Mouse (Mus musculus) lung, postnatal 36 days (tissue): Measurements from ENCODE around the gene Clec2i.
"Not testable (repeated sequence)": the region's sequence is repeated elsewhere in the genome, so short reads cannot be mapped to it uniquely, and the experiment has no call there.

Experiments
- DNase-seq: peaks from one replicate; pipeline ENCODE4 v3.0.0; 2022; ENCODE audit warnings: mixed read lengths

Clec2i gene

DNA sequence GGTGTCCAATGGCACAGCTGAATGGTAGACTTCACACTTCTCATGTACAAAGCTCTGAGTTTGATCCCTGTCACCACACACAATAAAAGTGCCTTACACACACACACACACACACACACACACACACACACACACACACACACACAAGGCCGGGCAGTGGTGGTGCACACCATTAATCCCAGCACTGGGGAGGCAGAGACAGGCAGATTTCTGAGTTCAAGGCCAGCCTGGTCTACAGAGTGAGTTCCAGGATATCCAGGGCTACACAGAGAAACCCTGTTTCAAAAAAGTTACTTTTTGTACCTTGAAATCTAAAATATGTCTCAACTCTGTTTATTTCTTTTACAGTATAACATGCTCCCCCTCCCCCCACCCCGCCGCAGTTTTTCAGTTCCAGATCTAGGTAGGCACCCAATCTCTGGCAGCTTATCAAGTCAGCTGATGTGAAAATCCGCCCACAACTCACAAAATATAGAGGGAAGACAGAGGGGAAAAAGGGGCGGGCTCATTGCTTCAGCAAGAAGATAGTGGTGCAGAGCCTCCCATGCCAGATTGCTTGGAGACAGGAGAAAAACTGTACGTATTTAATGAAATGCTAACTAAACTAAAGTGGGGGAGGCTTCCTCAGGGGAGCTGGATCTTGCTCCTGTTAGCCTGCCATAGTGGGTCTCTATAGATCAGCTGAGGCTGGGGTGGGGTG lies at the start of gene Clec2i:
Clec2i (plus strand) TSS at position 498 of the 700 bp plus-strand sequence.
- DNase-seq = peak; percentile 67

DNA sequence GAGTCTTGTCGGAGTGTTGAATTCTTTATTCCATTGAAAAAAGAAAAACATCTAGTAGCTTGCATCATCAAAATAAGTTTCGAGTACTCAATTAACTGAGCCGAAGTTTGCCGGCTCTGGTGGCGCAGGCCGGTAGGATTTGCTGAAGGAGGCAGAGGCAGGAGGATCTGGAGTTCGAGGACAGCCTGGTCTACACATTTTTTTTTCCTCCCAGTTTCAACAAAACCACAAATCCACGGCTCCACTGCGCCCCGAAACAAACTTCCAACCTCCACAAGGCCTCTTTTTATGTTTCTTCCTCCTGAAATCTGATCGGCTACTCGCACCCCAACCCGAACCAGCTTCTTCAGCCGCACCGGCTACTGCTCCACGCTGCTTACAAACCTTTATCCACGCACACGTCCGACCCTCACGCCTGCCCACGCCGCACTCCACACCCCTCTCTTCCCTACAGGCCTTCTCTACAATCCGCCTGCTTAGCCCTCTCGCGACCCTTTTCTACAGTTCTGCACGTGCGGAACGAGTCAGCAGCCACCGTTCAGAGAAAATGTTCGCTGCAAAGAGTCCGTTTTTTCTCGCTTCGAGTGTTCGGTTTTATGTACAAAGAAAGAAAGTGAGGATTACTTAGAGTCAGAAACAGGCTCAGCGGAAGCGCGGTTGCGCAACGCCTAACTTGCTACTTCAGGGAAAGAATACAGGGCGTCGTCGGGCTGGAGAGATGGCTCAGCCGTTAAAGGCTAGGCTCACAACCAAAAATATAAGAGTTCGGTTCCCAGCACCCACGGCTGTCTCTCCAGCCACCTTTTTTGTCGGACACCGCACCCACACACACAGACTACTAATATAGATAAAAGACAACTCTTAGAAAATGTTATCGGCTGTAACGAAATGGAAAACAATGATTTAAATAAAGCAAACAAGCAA lies 48.8 kb upstream of the Clec2i start:
- DNase-seq = peak; percentile 95

DNA sequence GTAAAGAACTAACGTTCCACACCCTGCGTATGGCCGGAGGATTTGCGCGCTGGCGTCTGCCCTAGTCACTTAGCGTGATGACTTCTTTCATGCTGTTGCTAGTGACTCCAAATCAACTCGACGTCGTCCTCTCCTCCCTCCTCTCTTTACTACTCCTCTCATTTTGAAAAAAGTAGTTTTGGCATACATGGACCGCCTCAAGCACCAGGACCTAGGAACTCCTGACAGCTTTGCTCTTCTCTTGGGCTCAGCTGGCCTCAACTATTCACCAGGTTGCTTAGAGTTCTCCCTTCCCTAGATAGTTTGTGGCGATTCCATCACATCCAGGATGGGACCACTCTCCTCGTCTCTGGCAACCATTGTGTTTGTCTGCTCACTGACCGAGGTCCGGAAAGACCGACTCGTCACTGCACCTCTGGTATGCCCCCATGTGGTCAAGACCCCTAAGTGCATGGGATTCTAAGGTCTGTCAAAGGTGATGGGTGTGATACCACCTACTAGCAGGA lies 48.1 kb upstream of the Clec2i start:
- peak; percentile 97 for DNase-seq

DNA sequence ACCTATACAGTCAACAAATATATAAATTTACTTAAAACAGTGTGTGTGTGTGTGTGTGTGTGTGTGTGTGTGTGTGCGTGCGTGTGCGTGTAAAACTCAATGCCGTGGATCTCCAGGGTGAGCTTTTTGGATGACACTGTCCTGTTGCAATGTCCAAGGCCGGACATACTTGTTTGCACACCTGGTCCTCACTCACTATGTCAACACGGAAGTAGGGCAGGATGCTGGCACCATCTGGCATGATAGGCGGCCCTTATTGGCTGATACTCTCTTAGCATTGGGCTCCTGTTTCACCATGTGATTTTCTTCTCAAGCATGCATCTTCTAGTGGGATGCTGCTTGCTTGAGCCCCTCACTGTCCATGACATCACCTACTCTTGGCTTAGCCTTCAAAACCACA lies 47.5 kb upstream of the Clec2i start:
- peak; percentile 50 for DNase-seq

DNA sequence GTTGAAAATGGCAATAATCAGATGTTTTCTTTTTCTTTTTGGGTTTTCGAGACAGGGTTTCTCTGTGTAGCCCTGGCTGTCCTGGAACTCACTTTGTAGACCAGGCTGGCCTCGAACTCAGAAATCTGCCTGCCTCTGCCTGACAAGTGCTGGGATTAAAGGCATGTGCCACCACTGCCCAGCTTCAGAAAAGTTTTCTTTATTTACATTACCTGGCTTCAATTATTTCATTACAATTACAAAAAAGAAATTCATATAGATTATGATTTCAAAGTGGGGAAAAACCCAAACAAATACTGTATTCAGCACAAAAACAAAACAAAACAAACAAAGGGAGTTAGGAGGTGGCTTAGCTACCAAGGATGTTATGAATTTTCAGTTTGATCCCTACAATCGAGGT lies 46.7 kb upstream of the Clec2i start:
- not testable (repeated sequence) for DNase-seq

DNA sequence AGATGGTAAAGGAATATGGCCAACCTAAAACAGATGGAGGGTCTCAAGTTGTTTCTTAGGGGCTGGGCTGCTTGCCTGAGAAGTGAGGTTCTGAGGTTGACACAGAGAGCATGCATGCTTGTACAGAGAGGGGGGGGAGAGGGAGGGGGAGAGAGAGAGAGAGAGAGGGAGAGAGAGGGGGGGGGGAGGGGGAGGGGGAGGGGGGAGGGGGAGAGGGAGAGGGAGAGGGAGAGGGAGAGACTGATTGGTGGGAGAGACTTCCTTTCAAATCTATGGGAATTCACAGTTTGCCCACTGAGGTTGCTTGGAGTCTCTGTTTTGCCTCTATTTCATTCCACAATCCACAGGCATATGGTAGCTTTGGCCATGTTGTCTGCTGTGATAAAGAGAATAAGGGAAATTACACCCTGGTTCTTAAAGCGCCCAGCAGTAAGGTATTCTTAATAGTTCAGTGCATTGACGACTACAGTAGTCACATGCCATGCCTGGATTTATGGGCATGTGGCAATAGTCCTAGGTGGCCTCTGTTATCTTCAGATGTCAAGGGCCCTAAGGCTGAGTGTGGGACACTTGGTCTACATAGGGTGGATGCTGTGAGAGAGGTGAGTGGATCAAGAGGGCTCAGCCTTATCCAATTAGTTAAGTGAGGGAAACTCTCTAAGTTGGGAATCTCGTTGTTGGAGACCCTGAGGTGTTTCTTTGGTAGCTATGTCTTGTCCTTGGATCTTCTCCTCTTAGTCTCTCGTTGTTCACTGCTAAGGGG lies 45.9 kb upstream of the Clec2i start:
- DNase-seq = peak; percentile 60

DNA sequence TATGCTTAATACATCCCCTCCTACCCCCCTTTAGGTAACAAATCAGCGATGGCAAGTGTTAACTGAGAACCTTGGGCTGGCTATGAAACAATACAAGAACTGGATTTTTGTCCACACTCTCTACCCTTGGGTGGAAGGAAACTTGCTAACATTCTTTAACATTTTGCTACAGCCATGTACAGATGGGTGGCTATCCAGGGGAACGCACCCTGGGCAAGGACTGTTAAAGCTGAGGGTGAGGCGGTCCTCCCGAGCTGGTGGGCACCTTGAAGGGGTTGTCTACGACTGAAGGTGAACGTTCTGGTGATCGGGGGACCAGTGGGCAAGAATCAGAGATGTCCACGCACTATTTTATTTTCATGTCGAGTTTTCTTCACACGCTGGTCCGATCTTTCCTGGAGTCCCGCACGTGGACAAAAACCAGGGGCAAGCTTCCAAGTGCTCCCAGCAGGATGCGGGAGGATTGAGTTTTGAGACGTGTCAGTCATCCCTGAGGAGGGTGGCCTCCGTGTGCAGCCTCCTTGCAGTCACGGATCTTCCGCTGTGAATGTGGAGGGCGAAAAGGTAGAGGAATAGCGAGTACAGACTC lies 44.9 kb upstream of the Clec2i start:
- no peak for DNase-seq

DNA sequence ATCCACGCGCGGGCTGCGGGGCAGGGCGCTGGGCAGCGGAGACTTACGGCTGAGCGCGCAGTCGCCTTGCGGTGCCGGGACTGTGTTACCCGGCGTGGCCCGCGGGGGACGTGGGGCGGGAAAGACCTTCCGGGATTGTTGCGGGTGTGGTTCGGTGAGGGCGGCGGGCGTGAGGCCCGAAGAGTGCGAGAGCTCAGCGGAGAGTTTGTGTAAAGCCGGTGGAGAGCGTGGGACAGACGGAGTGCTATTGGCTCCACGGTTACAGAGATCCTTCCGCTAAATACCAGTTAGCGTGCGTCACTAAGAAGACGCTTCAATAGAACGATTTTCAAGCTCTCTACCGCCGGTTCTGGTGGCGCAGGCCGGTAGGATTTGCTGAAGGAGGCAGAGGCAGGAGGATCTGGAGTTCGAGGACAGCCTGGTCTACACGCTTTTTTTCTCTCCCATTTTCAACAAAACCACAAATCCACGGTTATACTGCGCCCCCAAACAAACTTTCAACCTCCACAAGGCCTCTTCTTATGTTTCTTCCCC lies 44.4 kb upstream of the Clec2i start:
- DNase-seq = peak; percentile 95

DNA sequence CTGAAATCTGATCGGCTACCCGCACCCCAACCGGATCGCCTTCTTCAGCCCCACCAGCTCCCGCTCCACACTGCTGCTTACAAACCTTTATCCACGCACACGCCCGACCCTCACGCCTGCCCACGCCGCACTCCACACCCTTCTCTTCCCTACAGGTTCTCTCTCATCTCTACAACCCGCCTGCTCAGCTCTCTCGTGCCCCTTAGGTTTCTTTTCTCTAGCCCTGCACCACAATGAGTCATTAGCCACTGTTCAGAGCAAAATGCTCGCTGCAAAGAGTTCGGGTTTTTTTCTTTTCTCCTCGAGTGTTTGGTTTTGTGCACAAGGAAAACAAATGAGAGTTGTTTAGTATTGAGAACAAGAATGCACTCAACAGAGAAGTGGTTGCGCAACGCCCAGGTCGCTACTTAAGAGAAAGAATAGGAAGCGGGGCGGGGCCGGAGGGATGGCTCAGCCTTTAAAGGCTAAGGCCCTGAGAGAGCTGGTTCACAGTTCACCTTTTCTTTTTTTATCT lies 43.9 kb upstream of the Clec2i start:
- peak; percentile 98 for DNase-seq

DNA sequence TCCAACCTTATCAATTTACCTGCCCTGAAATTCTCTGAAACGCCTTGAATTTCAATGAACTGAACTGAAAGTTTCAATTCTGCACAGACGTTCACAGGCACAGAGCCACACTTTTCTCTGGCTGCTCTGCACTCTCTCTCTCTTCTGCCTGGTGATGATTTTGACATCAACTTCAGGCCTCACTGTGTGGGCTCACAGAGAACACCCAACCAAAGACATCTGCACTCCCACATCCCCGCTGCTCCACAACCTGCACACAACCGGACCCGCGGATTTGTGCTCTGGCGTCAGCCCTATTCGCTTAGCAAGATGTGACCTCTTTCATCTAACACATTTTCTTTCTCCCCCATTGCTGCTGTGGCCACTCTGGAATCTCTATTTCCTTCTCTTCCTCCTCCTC lies 43.3 kb upstream of the Clec2i start:
- DNase-seq = no peak

DNA sequence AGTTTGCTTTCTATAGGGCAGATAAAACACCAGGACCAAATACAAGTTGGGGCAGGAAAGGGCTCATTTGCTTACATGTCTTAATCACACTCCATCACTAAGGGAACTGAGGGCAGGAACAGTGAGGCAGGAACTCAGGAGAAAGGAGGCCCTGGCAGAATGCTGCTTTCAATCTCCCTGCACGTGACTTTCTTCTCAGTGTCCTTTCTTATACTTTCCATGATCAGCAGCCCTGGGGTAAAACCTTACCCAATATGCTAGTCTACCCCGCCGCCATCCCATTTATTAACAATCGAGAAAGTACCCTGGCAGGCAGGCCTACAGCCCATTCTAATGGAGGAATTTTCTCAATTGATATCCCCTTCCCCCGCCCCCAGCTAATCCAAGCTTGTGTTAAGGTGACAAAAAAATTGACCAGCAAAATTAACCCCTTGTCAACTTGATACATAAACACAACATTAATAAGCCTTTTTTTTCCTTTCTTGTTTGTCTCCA lies 42.8 kb upstream of the Clec2i start:
- DNase-seq = no peak

DNA sequence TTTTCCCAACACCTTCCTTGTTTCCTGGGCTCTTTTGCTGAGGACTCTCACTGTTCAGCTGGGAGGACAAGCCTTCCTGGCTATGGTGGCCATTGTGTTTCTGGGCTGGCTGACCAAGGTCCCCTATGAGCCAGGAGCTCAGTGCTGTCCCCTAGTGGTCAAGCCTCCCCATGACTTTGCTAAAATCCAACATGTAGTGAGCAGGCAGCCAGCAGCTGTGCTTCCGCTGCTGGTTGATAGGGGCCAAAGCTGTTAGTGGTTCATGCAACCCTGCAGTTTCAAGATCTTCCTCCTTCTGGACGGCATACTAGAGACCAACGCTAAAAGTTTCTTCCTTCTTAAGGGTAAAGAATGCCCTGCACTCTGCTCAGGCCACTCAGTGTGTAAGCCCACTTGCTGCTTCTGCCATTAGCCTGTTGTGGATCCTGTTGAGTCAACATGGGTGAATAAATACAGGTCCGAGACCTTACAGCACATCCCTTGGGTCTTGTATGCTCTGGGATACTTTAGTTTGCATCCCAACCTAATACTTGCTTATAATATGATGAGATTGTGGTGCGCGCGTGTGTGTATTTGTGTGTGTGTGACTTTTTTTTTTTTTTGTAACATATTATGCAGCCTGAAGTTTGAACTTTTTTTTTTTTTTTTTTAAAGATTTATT lies 41.9 kb upstream of the Clec2i start:
- peak; percentile 96 for DNase-seq

DNA sequence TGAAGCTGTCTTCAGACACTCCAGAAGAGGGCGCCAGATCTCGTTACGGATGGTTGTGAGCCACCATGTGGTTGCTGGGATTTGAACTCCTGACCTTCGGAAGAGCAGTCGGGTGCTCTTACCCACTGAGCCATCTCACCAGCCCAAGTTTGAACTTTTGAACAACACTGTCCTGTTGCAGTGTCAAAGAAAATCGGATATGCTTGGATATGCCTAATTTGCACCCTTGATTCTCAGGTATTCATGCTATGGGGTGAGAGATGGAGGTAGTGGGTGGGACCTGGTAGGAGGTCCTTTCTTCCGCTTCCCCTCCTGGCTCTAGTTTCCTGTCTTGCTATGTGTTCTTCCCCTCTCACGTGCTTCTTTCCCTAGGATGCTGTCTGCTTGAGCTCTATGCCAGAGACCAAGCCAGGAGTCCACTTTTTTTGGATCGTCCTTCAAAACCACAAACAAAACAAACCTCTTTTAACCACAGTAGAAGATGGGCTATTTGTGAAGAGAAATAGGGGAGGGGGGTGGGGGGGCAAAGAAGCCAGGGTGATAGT lies 41.3 kb upstream of the Clec2i start:
- no peak for DNase-seq

DNA sequence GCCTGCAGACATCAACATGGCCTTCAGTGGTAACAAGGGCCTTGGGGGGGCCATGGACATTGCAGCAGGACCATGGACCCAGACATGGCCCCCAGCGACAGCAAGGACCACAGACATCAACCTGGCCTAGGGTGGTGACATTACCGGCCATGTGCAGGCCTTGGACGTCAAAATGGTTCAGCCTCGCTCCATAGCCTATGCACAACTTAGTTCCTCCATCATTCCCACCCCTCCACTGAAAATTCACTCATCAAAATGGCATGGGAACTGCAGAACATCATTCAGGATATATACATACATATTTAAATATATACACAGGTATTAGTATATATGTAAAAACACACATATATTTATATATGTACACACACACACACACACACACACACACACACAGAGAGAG lies 40.0 kb upstream of the Clec2i start:
- DNase-seq = no peak

DNA sequence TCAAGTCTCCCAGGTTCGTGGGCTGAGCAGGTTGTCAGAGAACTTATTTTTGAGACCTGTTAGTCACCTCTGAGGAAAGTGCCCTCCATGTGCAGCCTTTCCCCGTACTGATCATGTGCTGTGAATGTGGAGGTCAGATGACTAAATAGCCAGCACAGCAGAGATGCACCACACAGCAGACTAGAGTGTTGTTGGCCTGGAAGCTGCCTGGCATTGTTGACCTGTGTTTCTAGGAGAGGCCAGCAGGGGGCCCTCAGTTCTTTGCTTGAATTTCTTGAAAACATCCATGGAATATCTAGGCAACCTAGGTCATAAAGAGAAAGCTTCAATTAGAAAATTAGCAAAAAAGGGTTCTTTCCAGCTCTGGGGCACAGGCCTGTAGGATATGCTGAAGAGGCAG lies 37.5 kb upstream of the Clec2i start:
- DNase-seq = peak; percentile 77

DNA sequence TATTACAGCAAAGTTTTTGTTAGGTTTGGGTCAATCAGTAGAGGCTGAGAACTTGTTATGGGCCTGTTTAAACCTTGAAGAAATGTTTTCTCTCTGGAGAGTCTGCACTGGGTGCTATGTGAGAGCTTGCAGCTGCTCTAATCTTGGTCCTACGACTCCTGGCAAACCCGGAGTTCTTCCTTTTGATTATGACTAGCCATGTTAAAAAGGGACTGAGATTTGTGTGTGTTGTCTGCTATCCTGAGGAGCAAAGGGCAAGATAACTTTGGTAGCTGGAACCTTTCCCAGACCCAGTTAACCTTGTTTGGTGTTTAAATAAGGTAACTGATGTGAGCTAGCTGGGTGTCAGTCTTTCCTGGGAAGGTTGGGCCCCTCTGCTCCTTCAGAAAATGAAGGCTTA lies 36.7 kb upstream of the Clec2i start:
- peak; percentile 80 for DNase-seq

DNA sequence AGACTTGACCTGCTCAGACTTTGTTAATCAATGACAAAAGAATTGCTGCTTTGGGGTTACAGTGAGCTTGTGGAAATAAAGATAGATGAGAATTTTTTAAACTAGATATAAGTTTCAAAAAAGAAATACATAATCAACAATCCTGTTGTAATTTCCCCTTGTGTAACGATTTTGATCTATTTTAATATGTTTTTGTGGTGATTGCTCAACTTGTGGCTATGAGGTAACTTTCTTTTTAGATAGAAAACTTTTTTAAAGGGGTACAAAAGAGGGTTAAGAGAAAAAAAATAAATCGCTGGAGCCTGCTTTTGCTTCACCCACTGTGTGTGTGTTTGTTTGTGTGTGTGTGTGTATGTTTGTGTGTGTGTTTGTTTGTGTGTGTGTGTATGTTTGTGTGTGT lies 36.2 kb upstream of the Clec2i start:
- no peak for DNase-seq

DNA sequence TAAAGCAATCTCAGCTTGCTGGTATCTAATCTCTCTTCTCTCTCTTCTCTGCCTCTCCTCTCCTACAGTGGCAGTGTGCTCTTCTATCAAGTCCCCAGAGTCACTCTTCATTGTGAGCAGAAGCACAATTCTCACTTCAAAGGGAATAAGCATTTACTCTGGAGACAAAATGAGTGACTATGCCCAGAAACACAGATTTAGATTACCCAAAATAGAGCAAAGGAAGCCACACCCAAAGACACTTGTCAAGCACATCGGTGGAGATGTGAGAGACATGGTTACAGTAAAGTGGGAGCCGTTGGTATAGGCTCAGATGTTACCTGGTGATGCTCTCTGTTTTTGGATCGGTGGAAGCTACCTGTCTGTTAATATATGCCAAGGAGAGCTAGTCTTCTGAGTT lies 34.6 kb upstream of the Clec2i start:
- DNase-seq = no peak

DNA sequence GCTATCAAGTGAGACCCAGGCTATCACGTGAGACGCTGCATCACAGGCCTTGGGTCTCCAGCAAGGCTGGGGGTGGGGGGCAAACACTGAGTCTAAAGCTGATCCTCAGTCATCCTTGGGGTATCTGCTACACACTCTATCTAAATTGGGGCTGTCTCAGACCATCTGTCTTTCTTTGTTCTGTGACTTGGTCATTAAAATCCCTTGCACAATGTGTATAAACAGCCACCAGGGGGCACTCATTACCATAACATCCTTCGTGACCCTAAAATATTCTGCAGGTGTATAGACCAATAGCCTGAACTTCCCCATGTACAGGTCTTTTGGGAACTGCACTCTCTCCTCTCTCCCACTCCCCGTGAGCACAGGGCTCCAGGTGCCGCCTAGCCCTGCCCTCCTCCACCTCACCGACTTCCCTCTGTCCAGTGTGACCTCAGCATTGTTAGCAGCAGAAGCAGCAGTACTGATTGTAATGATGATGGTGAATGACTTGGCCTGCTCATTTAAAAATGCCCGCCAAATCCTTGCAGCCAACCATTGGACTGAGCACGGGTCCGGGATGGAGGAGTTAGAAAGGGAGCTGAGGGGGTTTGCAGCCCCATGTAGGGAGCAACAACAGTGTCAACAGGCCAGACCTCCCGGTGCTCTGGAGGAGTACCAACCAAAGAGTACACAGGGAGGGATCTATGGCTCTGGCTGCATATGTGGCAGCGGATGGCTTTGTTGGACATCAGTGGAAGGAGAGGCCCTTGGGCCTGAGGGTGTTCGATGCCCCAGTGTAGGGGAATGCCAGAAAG lies 33.2 kb upstream of the Clec2i start:
- DNase-seq = peak; percentile 89

DNA sequence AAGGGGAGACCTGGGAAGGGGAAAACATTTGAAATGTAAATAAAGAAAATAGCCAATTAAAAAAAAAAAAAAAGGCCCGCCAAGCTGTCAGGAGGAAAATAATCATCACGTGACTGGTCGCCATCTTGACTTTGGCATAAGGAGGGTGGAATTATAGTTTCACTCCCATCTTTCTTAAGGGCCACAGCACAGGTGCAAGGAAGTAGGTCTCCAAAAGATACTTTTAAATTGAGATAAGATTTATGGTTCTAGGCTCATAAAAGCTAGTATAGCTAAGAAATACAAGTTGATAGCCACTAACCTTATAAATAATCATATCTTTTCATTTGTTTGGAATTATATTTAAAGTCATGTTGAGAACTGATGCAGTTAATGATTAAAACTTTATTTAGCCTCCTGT lies 32.5 kb upstream of the Clec2i start:
- DNase-seq = no peak
